Mouse (Mus musculus): ENCODE data around the gene Tubal3. TPM values are rescaled to one million over a fixed set of nuclear protein-coding genes. Genes with fewer than 3 reads are reported as not detected.

The Tubal3 gene
- polyA plus RNA-seq (2017; shearing (Covaris generic)) = 0.55 TPM

DNA sequence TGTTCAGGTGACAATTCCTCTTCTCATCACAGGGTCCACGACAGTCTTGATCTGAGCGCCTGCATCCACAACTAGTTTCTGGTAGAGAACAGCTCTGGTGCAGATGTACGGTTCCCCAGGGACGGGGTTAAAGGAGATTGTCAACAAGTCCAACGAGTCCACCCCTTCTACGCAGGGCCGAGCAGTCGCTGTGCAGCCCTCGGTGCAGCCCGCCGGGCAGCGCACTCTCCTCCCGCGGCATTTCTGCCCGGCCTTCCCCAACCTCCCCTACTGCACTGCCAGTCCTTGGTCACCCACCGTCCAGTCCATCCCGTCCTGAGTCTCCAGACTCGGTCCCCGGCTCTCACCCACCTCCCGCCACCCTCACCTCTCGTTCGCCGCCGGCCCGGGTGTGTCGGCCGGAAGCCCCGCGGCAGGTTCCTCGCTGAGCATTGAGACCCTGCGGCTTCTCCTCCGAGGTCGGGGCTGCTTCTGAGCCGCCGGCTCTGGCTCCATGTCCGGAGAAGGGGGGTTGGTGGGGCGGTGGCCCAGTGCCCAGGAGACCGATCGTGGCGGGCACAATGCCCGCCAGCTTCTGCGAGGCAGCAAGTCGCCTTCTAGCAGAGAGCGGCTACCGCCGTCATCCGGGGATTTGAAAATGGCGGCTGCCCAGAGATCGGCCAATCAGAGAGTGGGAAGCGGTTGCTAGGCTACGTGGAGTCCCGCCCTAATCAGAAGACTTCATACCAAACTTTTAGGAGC lies at the start of gene Tubal3, which contains the start of gene Net1:
Gene Tubal3, plus strand, starts transcription at position 704 of the 741 bp plus-strand sequence.
Gene Net1, minus strand, starts transcription at position 650 of the 741 bp plus-strand sequence.

DNA sequence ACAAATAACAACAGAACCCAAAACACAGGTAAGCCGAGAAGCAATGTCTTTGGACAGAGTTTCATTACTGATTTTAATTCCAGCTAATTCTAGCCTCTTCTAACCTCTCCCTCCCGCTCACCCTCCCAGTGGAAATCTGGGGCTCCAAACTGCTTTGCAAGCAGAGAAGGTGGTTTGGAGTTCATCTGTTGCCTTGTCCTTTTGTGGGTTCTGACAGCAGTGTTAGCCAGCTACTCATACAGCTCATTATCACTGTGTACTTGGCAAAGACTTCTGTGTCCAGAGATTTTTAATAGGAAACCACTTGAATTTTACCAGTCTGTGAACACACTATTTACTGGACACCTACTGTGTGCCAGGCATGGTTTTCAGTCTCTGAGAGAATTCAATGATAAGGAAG lies 27.2 kb downstream of the Tubal3 start, which contains the start of gene Ucn3:
Gene Ucn3, minus strand, starts transcription at position 101 of the 400 bp plus-strand sequence.

Other genes starting within 250 kb of the Tubal3 start
- gene Calml3, start 114.0 kb upstream of the Tubal3 start, polyA plus RNA-seq (2017; shearing (Covaris generic)) = not detected
- not detected for gene Calm4, start 80.5 kb upstream of the Tubal3 start, polyA plus RNA-seq (2017; shearing (Covaris generic))
- not detected for gene Calm5, start 64.1 kb upstream of the Tubal3 start, polyA plus RNA-seq (2017; shearing (Covaris generic))
- 30.6 TPM for gene Net1, start 54 bp upstream of the Tubal3 start, polyA plus RNA-seq (2017; shearing (Covaris generic))
- gene Ucn3, start 27.1 kb downstream of the Tubal3 start, polyA plus RNA-seq (2017; shearing (Covaris generic)) = not detected
- 0.07 TPM for gene Akr1c14, start 130.7 kb downstream of the Tubal3 start, polyA plus RNA-seq (2017; shearing (Covaris generic))
- gene Akr1c18, start 232.4 kb downstream of the Tubal3 start, polyA plus RNA-seq (2017; shearing (Covaris generic)) = 0.75 TPM

Data from CD4-positive, CD25-positive, alpha-beta regulatory T cell (primary cell).